Mouse (Mus musculus) G1E (cell line): ENCODE measurements at regions not wholly inside any gene's neighbourhood (a gene's known extent, or its start where the extent isn't known, plus 50 kb on each side); places are given as distances from the start of the nearest gene placed in this dataset.

Source experiments
- ATAC-seq: 2 replicates; pipeline ENCODE4 v1.8.0; 2016; ENCODE audit warnings: mild to moderate bottlenecking; ENCODE audit not compliant: insufficient number of reproducible peaks, poor library complexity, low FRiP score, severe bottlenecking; ENCODE audit errors: extremely low read depth
- DNase-seq: peaks from one replicate; pipeline ENCODE4 v3.0.0; 2012; ENCODE audit warnings: low spot score
- H3K27me3 ChIP-seq: 2 replicates; pipeline ENCODE4 v1.6.1; 2012; ENCODE audit warnings: mild to moderate bottlenecking, low read length, inconsistent platforms; ENCODE audit not compliant: insufficient read depth
- H3K36me3 ChIP-seq: replicated peaks from 2 replicates; pipeline ENCODE3; 2012; ENCODE audit warnings: mild to moderate bottlenecking, inconsistent platforms
- H3K4me1 ChIP-seq: 2 replicates; pipeline ENCODE4 v1.6.1; 2012; ENCODE audit warnings: low read depth, low read length, inconsistent platforms, mixed read lengths; ENCODE audit not compliant: insufficient read depth
- H3K4me3 ChIP-seq: 2 replicates; pipeline ENCODE4 v1.5.1; 2012; ENCODE audit warnings: low read depth, mild to moderate bottlenecking, inconsistent platforms, low read length, moderate library complexity, mixed read lengths
- H3K9me3 ChIP-seq: replicated peaks from 2 replicates; pipeline ENCODE4 v1.6.1; 2012; ENCODE audit warnings: inconsistent platforms
- CTCF ChIP-seq: IDR thresholded peaks from 2 replicates; pipeline ENCODE4 v1.5.1; 2012; ENCODE audit warnings: low read depth, low read length, inconsistent platforms, mixed read lengths
- GATA1 ChIP-seq: IDR thresholded peaks from 2 replicates; pipeline ENCODE4 v1.6.1; 2012; ENCODE audit warnings: borderline replicate concordance, low read length, inconsistent platforms, mixed read lengths
- GATA2 ChIP-seq: IDR thresholded peaks from 2 replicates; pipeline ENCODE4 v1.6.1; 2012; ENCODE audit warnings: low read depth, low read length, inconsistent platforms, borderline replicate concordance
- POLR2AphosphoS5 ChIP-seq: IDR thresholded peaks from 2 replicates; pipeline ENCODE4 v1.6.1; 2012; ENCODE audit warnings: low read depth, low read length, inconsistent platforms; ENCODE audit not compliant: insufficient replicate concordance
- TAL1 ChIP-seq: conservative IDR thresholded peaks from 2 replicates; pipeline ENCODE4 v1.6.1; 2012; ENCODE audit warnings: low read depth, low read length, inconsistent platforms, mixed read lengths

GRCm38 (mm10) chr15:7491091-7491490 is 92.9 kb upstream of the Egflam start:
- H3K9me3 ChIP-seq = no peaks in the 10 kb centered on the region
- no peak for ATAC-seq
- no peaks in the 10 kb centered on the region for H3K36me3 ChIP-seq
- H3K4me3 ChIP-seq = no peak overlapping the region
- TF ChIP-seq GATA2 = no peak
- TF ChIP-seq CTCF = no peak
- TF ChIP-seq POLR2AphosphoS5 = no peak
- no peak for TF ChIP-seq GATA1
- TF ChIP-seq TAL1 = no peak
- H3K27me3 ChIP-seq = no peaks in the 10 kb centered on the region
- H3K4me1 ChIP-seq = no peaks in the 10 kb centered on the region
- DNase-seq = no peak

GRCm38 (mm10) chr15:7493126-7493669 is 95.0 kb upstream of the Egflam start:
- no peak for ATAC-seq
- no peak for TF ChIP-seq POLR2AphosphoS5
- no peak for TF ChIP-seq CTCF
- no peak for TF ChIP-seq GATA2
- TF ChIP-seq GATA1 = no peak
- no peak for TF ChIP-seq TAL1

GRCm38 (mm10) chr15:7497852-7498251 is 99.7 kb upstream of the Egflam start:
- Histone ChIP-seq H3K4me1 (no peaks in the 10 kb centered on the region), H3K36me3 (no peaks in the 10 kb centered on the region), H3K27me3 (peaks cover 2% of the 10 kb centered on the region; the same call in 1 of the 2 replicates), H3K4me3 (no peak overlapping the region), H3K9me3 (no peaks in the 10 kb centered on the region)
- TF ChIP-seq CTCF (no peak), GATA2 (no peak), TAL1 (no peak), GATA1 (no peak), POLR2AphosphoS5 (no peak)
- ATAC-seq (no peak), DNase-seq (no peak)

More at GRCm38 (mm10) chr15:7493126-7493669, 95.0 kb upstream of the Egflam start:
- no peak for DNase-seq
- Histone ChIP-seq H3K4me1 (no peaks in the 10 kb centered on the region), H3K27me3 (no peaks in the 10 kb centered on the region; the same call in 1 of the 2 replicates), H3K4me3 (no peak overlapping the region), H3K36me3 (no peaks in the 10 kb centered on the region), H3K9me3 (no peaks in the 10 kb centered on the region)

- H3K4me3 ChIP-seq = no peak overlapping the region
- H3K9me3 ChIP-seq = no peaks in the 10 kb centered on the region
- TF ChIP-seq TAL1 (no peak), CTCF (no peak), GATA2 (no peak), GATA1 (no peak), POLR2AphosphoS5 (no peak)
- H3K27me3 ChIP-seq = peaks cover 6% of the 10 kb centered on the region; the same call in 1 of the 2 replicates
- H3K4me1 ChIP-seq = no peaks in the 10 kb centered on the region
- H3K36me3 ChIP-seq = no peaks in the 10 kb centered on the region
- no peak for ATAC-seq
- DNase-seq = no peak
Observed at GRCm38 (mm10) chr15:7508535-7508934, 110.3 kb upstream of the Egflam start.

- no peak overlapping the region for H3K4me3 ChIP-seq
- no peak for TF ChIP-seq POLR2AphosphoS5
- TF ChIP-seq GATA1 = no peak
- TF ChIP-seq CTCF = no peak
- TF ChIP-seq GATA2 = no peak
- TF ChIP-seq TAL1 = no peak
- no peaks in the 10 kb centered on the region for H3K4me1 ChIP-seq
Observed at GRCm38 (mm10) chr15:7514743-7515273, 116.6 kb upstream of the Egflam start.

GRCm38 (mm10) chr15:7521611-7522010 is 123.4 kb upstream of the Egflam start:
- DNase-seq (no peak), ATAC-seq (no peak)
- H3K4me1 ChIP-seq = no peaks in the 10 kb centered on the region
- H3K36me3 ChIP-seq = no peaks in the 10 kb centered on the region
- TF ChIP-seq CTCF = no peak
- H3K9me3 ChIP-seq = no peaks in the 10 kb centered on the region
- H3K4me3 ChIP-seq = no peak overlapping the region
- H3K27me3 ChIP-seq = no peaks in the 10 kb centered on the region

More at GRCm38 (mm10) chr15:7514743-7515273, 116.6 kb upstream of the Egflam start:
- H3K36me3 ChIP-seq = no peaks in the 10 kb centered on the region
- no peak for ATAC-seq
- no peak for DNase-seq
- H3K9me3 ChIP-seq = no peaks in the 10 kb centered on the region
- H3K27me3 ChIP-seq = no peaks in the 10 kb centered on the region
